Mouse (Mus musculus): ENCODE results near the gene Gna13. TPM values are rescaled to one million over a fixed set of nuclear protein-coding genes. Genes with fewer than 3 reads are reported as not detected.
A peak's percentile ranks its signal among the peaks of the same experiment; 100 is the strongest.

The Gna13 gene
- total and polyA plus RNA-seq, 3 experiments = 32.2 to 57.6 (median 39.3) TPM

GRCm38 (mm10) chr11:109331424-109331824, 31.2 kb upstream of the Gna13 start (continued):
- TF ChIP-seq MAX (IDR thresholded peaks at IDR 0.05; ENCODE audit: low read length) = no peak; the same call in none of the 2 replicates
- TF ChIP-seq POLR2A (IDR thresholded peaks at IDR 0.05; ENCODE audit: low read depth, low read length) = no peak
- peak; percentile 69; the same call in 1 of the 2 replicates for TF ChIP-seq RCOR1 (conservative IDR thresholded peaks at IDR 0.05; ENCODE audit: low read depth, low read length)
- TF ChIP-seq ZNF384 (IDR thresholded peaks at IDR 0.05; ENCODE audit: low read depth, low read length) = peak; percentile 47; the same call in 1 of the 2 replicates
- 0 out of 2 replicates have a peak, but pooled peaks have one; percentile 56 for TF ChIP-seq MAFK (IDR thresholded peaks at IDR 0.05; ENCODE audit: insufficient replicate concordance, low read length)
- no peak for TF ChIP-seq CHD2 (IDR thresholded peaks at IDR 0.05; ENCODE audit: low read length)
- TF ChIP-seq EP300 (IDR thresholded peaks at IDR 0.05; ENCODE audit: low read length) = peak; percentile 63
- TF ChIP-seq CTCF (conservative IDR thresholded peaks at IDR 0.05 in 1 of 2, IDR thresholded peaks at IDR 0.05 in 1 of 2; ENCODE audit: low read depth in 2 of 2, low read length in 2 of 2) = peak; percentile 73 to 98
- TF ChIP-seq SMC3 (IDR thresholded peaks at IDR 0.05; ENCODE audit: low read depth, low read length) = peak; percentile 99
- TF ChIP-seq HCFC1 (IDR thresholded peaks at IDR 0.05; ENCODE audit: low read depth, low read length) = peak; percentile 52; the same call in 1 of the 2 replicates
- no peak for TF ChIP-seq ZKSCAN1 (IDR thresholded peaks at IDR 0.05; ENCODE audit: borderline replicate concordance, low read depth, low read length)
- TF ChIP-seq NELFE (IDR thresholded peaks at IDR 0.05; ENCODE audit: low read depth, low read length) = peak; percentile 22; the same call in 1 of the 2 replicates
- no peak for TF ChIP-seq TBP (conservative IDR thresholded peaks at IDR 0.05; ENCODE audit: low read depth, low read length)
- no peak for TF ChIP-seq ZMIZ1 (IDR thresholded peaks at IDR 0.05; ENCODE audit: low read depth, low read length)
- peak; percentile 62; the same call in 1 of the 2 replicates for TF ChIP-seq E2F4 (IDR thresholded peaks at IDR 0.05; ENCODE audit: insufficient replicate concordance, low read depth, low read length)
- TF ChIP-seq PAX5 (IDR thresholded peaks at IDR 0.05; ENCODE audit: low read length) = no peak

DNA sequence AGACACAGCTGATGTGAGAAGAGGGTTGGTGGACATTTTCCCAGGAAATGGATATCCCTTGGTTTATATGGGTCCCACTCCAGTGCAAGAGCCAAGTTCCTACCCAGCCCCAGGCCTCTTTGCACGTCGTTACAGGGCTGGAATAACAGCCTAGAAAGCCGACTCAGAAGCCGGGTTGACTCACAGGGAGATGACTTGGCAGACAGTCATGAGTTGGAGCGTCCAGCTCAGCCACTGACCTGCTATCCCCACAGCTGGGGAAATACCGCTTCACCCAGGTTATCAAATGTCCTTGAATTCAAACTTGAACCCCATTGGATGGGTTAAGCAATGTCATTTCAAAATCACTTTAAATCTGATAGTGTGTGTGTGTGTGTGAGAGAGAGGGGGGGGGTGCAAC, 29.9 kb upstream of the Gna13 start:
- H3K27ac ChIP-seq (ENCODE audit: insufficient read depth, low read depth) = no peak overlapping the region
- H3K9me3 ChIP-seq (replicated peaks; ENCODE audit: low read length) = no peaks in the 10 kb centered on the region
- no peak overlapping the region for H3K9ac ChIP-seq (ENCODE audit: insufficient read depth, low read depth)
- no peak for DNase-seq (ENCODE audit: extremely low read depth)
- TF ChIP-seq RAD21 (IDR thresholded peaks at IDR 0.05; ENCODE audit: low read depth, low read length) (no peak), IRF4 (IDR thresholded peaks at IDR 0.05; ENCODE audit: low read depth, low read length) (no peak), GABPA (IDR thresholded peaks at IDR 0.05; ENCODE audit: insufficient replicate concordance, low read depth, low read length) (no peak), ELF1 (IDR thresholded peaks at IDR 0.05; ENCODE audit: low read depth, low read length) (no peak)
- peaks cover 2% of the 10 kb centered on the region for H3K27me3 ChIP-seq (replicated peaks)
- no peaks in the 10 kb centered on the region for H3K36me3 ChIP-seq (replicated peaks in 1 of 2; ENCODE audit: control insufficient read depth in 1 of 2, insufficient read depth in 1 of 2, low read length in 1 of 2)
- peaks cover 13 to 49% of the 10 kb centered on the region in 2 experiments for H3K4me1 ChIP-seq (ENCODE audit: control insufficient read depth in 1 of 2, insufficient read depth in 2 of 2)
- no peak overlapping the region for H3K4me2 ChIP-seq (ENCODE audit: insufficient read depth, low read depth, poor library complexity, severe bottlenecking)
- dilution Hi-C loops (cut with MboI; ENCODE audit: extremely low pct_ligation_motif_present, extremely low pct_unique_long_range_greater_than_20kb, low sequenced_read_pairs) (no loop called here), in situ Hi-C loops (cut with MboI; ENCODE audit: low pct_ligation_motif_present, low pct_unique_long_range_greater_than_20kb, low sequenced_read_pairs) (loop anchor here (5.0 kb wide), 1 partner anchor 95 kb away; the partner anchor contains the start of gene Amz2)
- no peaks in the 10 kb centered on the region for H3K79me2 ChIP-seq (replicated peaks; ENCODE audit: control insufficient read depth, extremely low read depth, insufficient read depth, poor library complexity, severe bottlenecking)
- H3K4me3 ChIP-seq (replicated peaks in 1 of 3; ENCODE audit: low read depth in 2 of 3, low read length in 2 of 3, poor library complexity in 1 of 3) = no peak overlapping the region

GRCm38 (mm10) chr11:109334773-109335172, 27.9 kb upstream of the Gna13 start:
- H3K79me2 ChIP-seq (replicated peaks; ENCODE audit: control insufficient read depth, extremely low read depth, insufficient read depth, poor library complexity, severe bottlenecking) = no peaks in the 10 kb centered on the region
- no peak overlapping the region for H3K9ac ChIP-seq (ENCODE audit: insufficient read depth, low read depth)
- dilution Hi-C loops (cut with MboI; ENCODE audit: extremely low pct_ligation_motif_present, extremely low pct_unique_long_range_greater_than_20kb, low sequenced_read_pairs) (no loop called here), in situ Hi-C loops (cut with MboI; ENCODE audit: low pct_ligation_motif_present, low pct_unique_long_range_greater_than_20kb, low sequenced_read_pairs) (loop anchor here (5.0 kb wide), 1 partner anchor 93 kb away; the partner anchor contains the start of gene Amz2)
- no peak for TF ChIP-seq ETS1 (conservative IDR thresholded peaks at IDR 0.05; ENCODE audit: low read depth, low read length)
- peak; percentile 96 for TF ChIP-seq MAFK (IDR thresholded peaks at IDR 0.05; ENCODE audit: insufficient replicate concordance, low read length)
- DNase-seq (ENCODE audit: extremely low read depth) = no peak
- no peaks in the 10 kb centered on the region for H3K36me3 ChIP-seq (replicated peaks in 1 of 2; ENCODE audit: control insufficient read depth in 1 of 2, insufficient read depth in 1 of 2, low read length in 1 of 2)
- no peak overlapping the region for H3K4me3 ChIP-seq (replicated peaks in 1 of 3; ENCODE audit: low read depth in 2 of 3, low read length in 2 of 3, poor library complexity in 1 of 3)
- no peaks in the 10 kb centered on the region for H3K9me3 ChIP-seq (replicated peaks; ENCODE audit: low read length)
- H3K27me3 ChIP-seq (replicated peaks) = peaks cover under 1% of the 10 kb centered on the region
- peaks cover 11 to 31% of the 10 kb centered on the region in 2 experiments for H3K4me1 ChIP-seq (ENCODE audit: control insufficient read depth in 1 of 2, insufficient read depth in 2 of 2)
- no peak overlapping the region for H3K4me2 ChIP-seq (ENCODE audit: insufficient read depth, low read depth, poor library complexity, severe bottlenecking)
- no peak overlapping the region for H3K27ac ChIP-seq (ENCODE audit: insufficient read depth, low read depth)

Measured in CH12.LX (cell line).